Comparison of ENCODE assay signal across 8 mouse cellular contexts in the genomic region with DNA sequence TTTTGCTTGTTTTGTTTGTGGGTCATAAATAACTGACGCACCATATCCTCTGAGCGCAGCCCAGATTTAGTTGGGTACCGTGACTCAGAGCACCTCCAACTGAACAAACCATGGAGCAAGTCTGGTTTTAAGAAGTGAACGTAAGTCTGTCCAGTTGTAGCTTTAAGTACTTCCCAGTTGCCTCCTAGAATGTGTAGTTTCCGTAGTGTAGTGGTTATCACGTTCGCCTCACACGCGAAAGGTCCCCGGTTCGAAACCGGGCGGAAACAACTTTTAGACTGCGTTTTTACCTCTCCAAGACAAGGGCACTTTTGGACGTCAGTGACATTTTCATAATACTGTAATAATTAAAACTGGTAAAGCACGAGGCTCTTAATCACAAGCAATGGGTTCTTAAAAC. TPM values are rescaled to one million over a fixed set of nuclear protein-coding genes. Genes with fewer than 3 reads are reported as not detected.
DNase-seq lines count a peak whose midpoint lies in the region; ATAC-seq and TF ChIP-seq lines count a peak whose summit lies in the region.

No protein-coding gene starts in this region.

- H3K27ac ChIP-seq in hindbrain, embryonic 14.5 days, result no peak overlapping the region

- H3K9me3 ChIP-seq in hindbrain, embryonic 14.5 days (ENCODE audit: control insufficient read depth, low read length), result no peaks in the 10 kb centered on the region

- peak; percentile 81 for DNase-seq in Patski (ENCODE audit: low read depth, low spot score)
- peak; percentile 90 to 91 for DNase-seq in cerebellum, postnatal 14 days
- DNase-seq in frontal cortex, postnatal 25 days (ENCODE audit: low spot score in 2 of 2), result peak; percentile 69 to 90
- DNase-seq in hindbrain, embryonic 14.5 days (ENCODE audit: low spot score), result peak; percentile 100
- DNase-seq in layer of hippocampus, postnatal 25 days (ENCODE audit: extremely low spot score in 1 of 2, low spot score in 1 of 2), result peak; percentile 65 to 89
- DNase-seq in lung, postnatal 14 days, result peak; percentile 93
- DNase-seq in retina, embryonic 14.5 days (ENCODE audit: low spot score), result peak; percentile 99
- peak; percentile 78 to 82 for DNase-seq in thymus, postnatal 36 days

- H3K4me2 ChIP-seq in hindbrain, embryonic 14.5 days (replicated peaks), result peak overlapping the region; percentile 89

- peak overlapping the region; percentile 81 for H3K4me3 ChIP-seq in hindbrain, embryonic 14.5 days (replicated peaks; ENCODE audit: low read length)

- POLR2A ChIA-PET in Patski (lab: Charles Lee), result interaction anchor here (0.7 kb wide), 1 partner anchor 19 kb away, joined by 3 read pairs; no protein-coding TSS in a partner anchor

- CTCF ChIA-PET in Patski (lab: Charles Lee), result interaction anchor here (1.2 to 1.5 kb wide), 3 partner anchors 19 to 40 kb away, joined by 3 to 5 read pairs (median 3); no protein-coding TSS in a partner anchor

- peaks cover 29% of the 10 kb centered on the region for H3K4me1 ChIP-seq in hindbrain, embryonic 14.5 days (replicated peaks; ENCODE audit: control insufficient read depth, insufficient read depth, low read length)

- TF ChIP-seq CTCF in Patski (IDR thresholded peaks at IDR 0.05), result no peak

- in situ Hi-C loops in Patski (cut with MboI; ENCODE audit: low pct_unique_long_range_greater_than_20kb), result loop anchor here (25.0 kb wide), 1 partner anchor 869 kb away; no protein-coding TSS in a partner anchor

- no peaks in the 10 kb centered on the region for H3K27me3 ChIP-seq in Patski
- H3K27me3 ChIP-seq in hindbrain, embryonic 14.5 days (ENCODE audit: control insufficient read depth, insufficient read depth, low read length), result peaks cover 9% of the 10 kb centered on the region

- peaks cover 15% of the 10 kb centered on the region; the same call in 1 of the 2 replicates for H3K36me3 ChIP-seq in hindbrain, embryonic 14.5 days (replicated peaks; ENCODE audit: control insufficient read depth, insufficient read depth)

- under 1% methylated on average over 16 of the region's 16 CpGs for WGBS in hindbrain, embryonic 14.5 days

- H3K9ac ChIP-seq in hindbrain, embryonic 14.5 days, result peak overlapping the region; percentile 88

- ATAC-seq in Patski, result peak; percentile 15
- ATAC-seq in hindbrain, embryonic 14.5 days (ENCODE audit: low FRiP score), result peak; percentile 0; the same call in 1 of the 2 replicates

RNA-seq across cellular contexts. Expression of gene Trim41, which starts 1.2 kb away (rescaled TPM):
- 63.9 TPM for polyA plus RNA-seq in Patski (2021)
- polyA plus RNA-seq in hindbrain, embryonic 14.5 days (2014; fragmentation: Nextera tagmentation; extraction: Ambion mirVana), result 4.6 and 5.6 TPM in 2 replicates
- 10 to 100 TPM; 50.1 to 50.4 TPM for total RNA-seq in layer of hippocampus, postnatal 25 days (2021)

RNA-seq across cellular contexts. Expression of gene Trim7, which starts 7.6 kb away (rescaled TPM):
- polyA plus RNA-seq in Patski (2021), result 9.5 TPM
- polyA plus RNA-seq in hindbrain, embryonic 14.5 days (2014; fragmentation: Nextera tagmentation; extraction: Ambion mirVana), result 1.7 and 2.5 TPM in 2 replicates
- 1 to 10 TPM; 1.6 to 2.1 TPM for total RNA-seq in layer of hippocampus, postnatal 25 days (2021)

RNA-seq across cellular contexts. Expression of gene Gm12184, which starts 8.1 kb away (rescaled TPM):
- polyA plus RNA-seq in Patski (2021), result 3.4 TPM
- polyA plus RNA-seq in hindbrain, embryonic 14.5 days (2014; fragmentation: Nextera tagmentation; extraction: Ambion mirVana), result 1.6 and 2.4 TPM in 2 replicates
- total RNA-seq in layer of hippocampus, postnatal 25 days (2021), result 1 to 10 TPM in 1 of 2 experiments, under 1 TPM in 1; 0.66 to 2.3 TPM

RNA-seq across cellular contexts. Expression of gene Rack1, which starts 18.2 kb away (rescaled TPM):
- polyA plus RNA-seq in Patski (2021), result 1,050 TPM
- 418 and 454 TPM in 2 replicates for polyA plus RNA-seq in hindbrain, embryonic 14.5 days (2014; fragmentation: Nextera tagmentation; extraction: Ambion mirVana)
- 100 to 1,000 TPM; 227 to 260 TPM for total RNA-seq in layer of hippocampus, postnatal 25 days (2021)

RNA-seq across cellular contexts. Expression of gene Irgm1, which starts 53.1 kb away (rescaled TPM):
- 39.2 TPM for polyA plus RNA-seq in Patski (2021)
- 4.0 and 4.2 TPM in 2 replicates for polyA plus RNA-seq in hindbrain, embryonic 14.5 days (2014; fragmentation: Nextera tagmentation; extraction: Ambion mirVana)
- 1 to 10 TPM; 4.4 TPM for total RNA-seq in layer of hippocampus, postnatal 25 days (2021)
